Mouse (Mus musculus): ENCODE data around the gene 1700029I15Rik.

1700029I15Rik gene

DNA sequence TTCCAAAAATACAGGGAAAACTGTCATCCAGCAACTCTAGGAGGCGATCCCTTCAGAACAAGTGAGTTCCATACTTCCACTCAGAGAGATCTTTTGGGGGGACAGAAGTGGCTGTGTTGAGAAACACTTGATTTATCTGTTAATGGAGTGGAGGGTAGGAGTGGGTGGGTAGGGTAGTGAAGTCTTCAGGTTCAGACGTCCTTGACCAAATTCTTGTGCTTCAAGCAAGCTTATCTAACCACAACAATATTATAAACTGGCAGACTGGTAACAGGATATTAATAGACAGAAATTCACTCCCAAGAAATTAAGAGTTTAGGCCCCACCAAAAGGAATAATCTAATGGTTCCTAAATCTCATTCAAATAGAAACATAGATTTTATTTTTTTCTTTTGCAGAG lies 47.8 kb downstream of the 1700029I15Rik start:
- no peak for DNase-seq

DNA sequence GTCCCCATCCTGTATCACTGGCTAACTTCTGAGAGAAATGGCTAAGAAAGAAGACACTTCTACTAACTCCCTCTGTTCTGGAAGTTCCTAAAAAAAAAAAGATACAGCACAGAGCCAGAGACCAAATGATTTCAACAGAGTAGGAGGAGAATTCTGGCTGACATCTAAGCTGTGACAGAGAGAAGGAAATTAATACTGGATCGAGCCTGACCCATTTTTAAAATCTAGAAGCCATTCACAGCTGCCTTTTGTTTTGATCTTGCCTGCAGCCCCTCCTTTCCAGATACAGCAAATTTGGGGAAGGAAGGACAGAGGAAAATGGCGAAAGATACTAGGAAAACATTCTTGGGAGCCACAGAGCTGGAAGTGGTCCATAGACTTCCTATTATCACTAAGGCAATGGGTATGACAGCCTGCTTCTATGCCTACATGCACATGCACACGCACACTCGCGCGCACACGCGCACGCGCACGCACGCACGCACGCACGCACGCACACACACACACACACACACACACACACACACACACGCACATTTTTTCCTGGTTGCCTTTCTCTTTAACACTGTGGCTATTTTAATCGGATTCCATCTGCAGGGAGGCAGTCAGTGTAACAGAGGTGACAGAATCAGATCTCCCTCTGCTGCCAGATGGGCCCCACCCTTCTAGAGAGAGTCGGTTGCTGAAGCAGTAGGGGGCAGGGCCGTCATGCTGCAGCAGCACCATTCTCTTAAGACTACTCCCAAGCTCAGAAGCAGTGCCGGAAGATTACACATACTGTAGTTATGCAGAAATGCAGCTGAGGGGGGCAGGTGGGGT lies 48.6 kb downstream of the 1700029I15Rik start:
- DNase-seq = peak; percentile 98

DNA sequence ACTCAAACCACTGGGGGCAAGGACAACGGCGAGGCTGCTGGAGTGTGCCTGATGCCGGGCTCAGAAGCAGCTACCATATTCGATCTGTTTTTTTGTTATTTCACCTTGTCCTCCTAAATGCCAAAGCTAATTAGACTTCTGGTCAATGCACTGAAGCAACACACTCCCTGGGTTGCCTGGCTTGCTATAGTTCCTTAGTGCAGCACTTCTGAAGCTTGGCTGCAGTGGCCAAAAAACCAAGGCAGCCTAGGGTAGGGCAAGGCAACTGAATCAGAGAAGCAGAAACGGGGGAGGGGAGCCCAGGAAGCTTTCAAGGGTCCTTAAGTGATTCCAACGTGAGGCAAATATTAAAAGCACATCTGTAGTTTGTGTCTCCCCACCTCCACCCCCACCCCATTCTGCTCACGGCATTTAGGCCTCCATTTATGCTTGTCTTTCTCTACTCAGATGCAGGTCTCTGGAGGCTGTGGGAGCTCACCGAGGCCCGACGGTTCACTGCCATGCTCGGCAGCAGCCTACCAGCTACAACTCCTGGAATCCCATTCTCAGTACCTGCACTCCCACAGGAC lies 49.4 kb downstream of the 1700029I15Rik start:
- no peak for DNase-seq

DNA sequence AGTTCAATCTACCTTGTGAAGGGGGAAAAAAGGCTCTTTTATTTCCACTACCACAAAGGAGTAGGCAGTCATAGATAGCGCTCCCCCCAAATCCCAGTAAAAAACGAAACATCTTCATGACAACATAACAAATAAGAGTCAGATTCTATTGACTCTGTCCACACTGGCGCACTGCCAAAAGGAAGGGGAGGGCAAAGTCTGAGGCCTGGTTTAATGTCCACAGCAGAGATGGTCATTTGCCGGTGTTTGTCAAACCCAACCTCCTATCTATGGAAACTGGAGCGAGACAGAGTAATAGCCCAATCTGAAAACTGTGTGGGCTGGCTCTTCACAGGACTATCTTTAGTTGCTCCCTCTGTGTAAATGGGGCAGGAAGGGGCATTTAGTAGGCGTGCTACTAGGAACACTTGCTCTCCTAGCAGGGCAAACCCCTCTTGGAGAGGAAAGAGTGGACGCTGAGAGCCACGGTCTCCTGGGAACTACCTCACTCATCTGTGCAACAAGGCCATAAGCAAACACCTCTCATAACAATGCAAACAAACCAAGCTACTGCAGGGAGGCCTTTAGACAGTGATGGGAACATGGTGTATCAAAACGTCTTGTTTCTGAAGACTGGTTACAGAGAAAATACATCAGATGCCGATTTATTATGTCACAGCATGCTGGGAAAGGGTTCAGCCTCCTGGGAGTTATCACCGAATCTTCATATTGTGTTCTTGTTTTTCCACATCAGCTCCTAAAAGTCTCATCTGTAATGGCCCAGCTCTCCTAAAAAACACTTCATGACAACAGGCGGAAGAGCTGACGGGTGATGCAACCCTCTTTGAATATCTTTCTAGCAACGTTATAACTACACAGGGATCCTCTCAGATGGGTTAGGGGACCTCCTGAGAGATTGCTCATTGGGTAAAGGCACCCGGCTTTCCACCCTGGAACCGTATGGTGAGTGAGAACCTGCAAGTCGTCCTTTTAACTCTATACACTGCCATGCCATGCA lies 50.3 kb downstream of the 1700029I15Rik start:
- DNase-seq = peak; percentile 96

DNA sequence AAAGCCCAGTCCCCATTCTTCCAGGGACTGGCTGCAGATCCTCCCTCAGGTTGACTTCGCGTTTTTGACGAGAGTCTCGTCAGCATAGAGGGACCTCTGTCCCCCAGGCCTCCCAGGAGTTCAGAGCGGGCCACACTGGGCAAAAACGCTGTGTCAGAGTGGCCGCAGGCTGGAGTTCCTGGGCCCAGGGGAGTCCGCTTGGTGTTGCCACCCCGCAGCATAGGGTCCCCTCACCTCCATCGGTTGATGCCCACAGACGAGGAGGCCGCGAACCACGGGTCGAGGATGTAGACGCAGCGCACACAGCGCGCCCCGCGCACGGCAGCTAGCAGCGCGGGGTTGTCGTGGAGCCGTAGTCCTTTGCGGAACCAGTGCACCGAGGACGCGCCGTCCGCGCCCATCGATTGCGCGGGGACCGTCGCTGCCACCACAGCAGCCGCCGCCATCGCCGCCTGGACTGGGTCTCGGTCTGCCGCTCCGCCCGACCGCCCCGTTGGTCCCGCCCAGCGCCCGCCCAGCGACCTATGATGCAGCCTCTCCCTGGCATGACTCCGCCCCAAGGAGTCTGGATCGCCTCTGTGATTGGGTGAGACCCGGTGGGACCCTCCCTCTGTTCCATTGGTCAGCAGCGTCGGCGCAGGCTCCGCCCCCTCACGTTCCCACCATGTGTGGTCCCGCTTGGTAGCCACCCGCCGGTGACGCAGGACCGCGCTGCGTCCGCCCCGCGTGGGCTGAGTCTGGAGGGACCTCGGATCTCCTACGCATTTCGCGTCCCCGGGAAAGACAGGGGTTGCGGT lies 51.4 kb downstream of the 1700029I15Rik start, which contains the start of gene Cry2:
Gene Cry2 (minus strand): TSS at position 466 of the 797 bp plus-strand sequence.
- DNase-seq = peak; percentile 100

DNA sequence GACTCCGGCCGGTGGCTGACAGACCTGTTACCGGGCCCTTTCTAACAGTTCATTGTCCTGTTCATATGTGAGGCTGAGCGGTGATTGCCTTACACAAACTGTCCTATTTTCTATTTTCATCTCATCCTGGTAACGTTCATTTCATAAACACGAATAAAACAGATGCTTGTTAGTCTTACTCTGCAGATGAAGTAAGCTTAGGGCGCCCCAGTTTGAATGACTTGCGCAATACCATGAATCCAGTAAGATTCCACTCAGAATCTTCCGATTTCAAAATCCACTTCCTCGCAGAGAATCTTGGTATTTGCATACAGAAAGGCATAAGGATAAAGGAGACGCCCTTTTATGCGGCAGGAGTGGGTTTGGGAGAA lies 52.0 kb downstream of the 1700029I15Rik start:
- no peak for DNase-seq

DNA sequence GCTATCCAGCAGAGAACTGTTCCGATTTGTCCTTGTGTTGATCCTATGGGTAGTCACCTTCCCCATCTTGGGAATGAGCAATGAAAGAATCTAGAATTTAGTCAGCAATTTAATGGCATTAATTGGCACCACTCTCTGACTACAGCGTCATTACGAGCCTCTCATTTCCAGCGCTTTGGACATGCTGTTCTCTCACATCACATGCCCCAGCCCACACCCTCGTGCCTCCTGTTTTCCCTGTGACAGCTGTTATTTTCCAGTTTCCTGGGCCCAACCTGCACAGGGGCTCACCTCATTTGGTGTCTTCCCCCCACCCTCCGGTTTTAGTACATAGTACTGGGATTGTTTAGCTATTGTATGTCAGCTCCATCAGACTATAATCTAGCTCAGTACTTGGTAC lies 52.7 kb downstream of the 1700029I15Rik start:
- DNase-seq = peak; percentile 93

Data from heart, adult 11 months (tissue).